Mouse (Mus musculus): ENCODE measurements at regions not wholly inside any gene's neighbourhood (a gene's known extent, or its start where the extent isn't known, plus 50 kb on each side); places are given as distances from the start of the nearest gene placed in this dataset.

- no peak for DNase-seq
Observed at GRCm38 (mm10) chr1:60627367-60627766, 60.5 kb upstream of the Raph1 start.

GRCm38 (mm10) chr1:60625698-60626486, 59.0 kb upstream of the Raph1 start:
- no peak for DNase-seq

- no peak for DNase-seq
Observed at GRCm38 (mm10) chr1:60624231-60624630, 57.3 kb upstream of the Raph1 start.

DNA sequence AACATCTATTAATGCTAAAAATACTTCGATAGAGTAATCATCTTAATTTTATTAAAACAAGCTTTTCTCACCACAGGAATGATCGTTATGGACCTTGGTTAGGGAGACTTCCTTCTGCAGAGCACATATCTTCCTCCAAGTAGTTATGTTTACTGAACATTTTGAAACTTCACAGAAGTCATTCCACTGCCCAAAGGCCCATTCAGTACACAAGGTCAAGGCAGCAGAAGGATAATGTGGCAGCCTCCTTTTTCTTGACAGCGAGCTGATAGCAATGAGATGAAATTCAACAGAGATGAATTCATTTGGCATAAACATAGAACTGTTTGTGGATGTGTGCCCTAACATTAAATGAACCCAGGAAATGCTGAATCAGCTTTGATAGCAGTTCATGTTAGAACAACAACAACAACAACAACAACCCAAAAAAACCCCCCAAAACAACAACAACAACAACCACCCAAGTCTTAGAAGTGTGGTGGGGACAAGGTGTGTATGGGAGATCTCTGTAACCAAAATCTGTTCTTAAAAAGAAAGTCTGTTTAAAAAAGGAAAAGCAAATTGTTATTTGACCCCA, 56.6 kb upstream of the Raph1 start:
- no peak for DNase-seq

GRCm38 (mm10) chr1:60621770-60622169, 54.9 kb upstream of the Raph1 start:
- no peak for DNase-seq

- no peak for DNase-seq
Observed at GRCm38 (mm10) chr1:60621064-60621726, 54.3 kb upstream of the Raph1 start.

- no peak for DNase-seq
Observed at GRCm38 (mm10) chr1:60618389-60618788, 51.5 kb upstream of the Raph1 start.

DNA sequence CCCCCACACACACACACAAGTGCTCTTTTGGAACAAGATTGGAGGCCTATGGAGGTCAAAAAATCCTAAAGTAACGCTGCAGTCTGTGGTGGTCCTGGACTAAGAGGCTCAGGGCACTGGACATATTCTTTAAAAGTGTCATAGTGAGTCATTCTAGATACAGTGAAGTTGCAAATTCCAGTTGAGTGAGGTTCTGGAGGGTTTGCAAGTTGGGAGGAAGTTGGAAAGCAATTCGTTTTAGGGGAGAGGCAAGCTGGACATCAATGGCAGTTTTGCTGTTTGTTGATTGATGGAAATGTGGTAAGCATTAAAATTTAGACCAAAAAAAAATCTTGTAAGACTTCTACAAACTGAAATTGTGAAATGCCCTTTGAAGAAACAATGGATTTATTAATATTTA, 50.0 kb upstream of the Raph1 start:
- DNase-seq = no peak
